ENCODE assay signal across 1 mouse cellular context in the genomic region with DNA sequence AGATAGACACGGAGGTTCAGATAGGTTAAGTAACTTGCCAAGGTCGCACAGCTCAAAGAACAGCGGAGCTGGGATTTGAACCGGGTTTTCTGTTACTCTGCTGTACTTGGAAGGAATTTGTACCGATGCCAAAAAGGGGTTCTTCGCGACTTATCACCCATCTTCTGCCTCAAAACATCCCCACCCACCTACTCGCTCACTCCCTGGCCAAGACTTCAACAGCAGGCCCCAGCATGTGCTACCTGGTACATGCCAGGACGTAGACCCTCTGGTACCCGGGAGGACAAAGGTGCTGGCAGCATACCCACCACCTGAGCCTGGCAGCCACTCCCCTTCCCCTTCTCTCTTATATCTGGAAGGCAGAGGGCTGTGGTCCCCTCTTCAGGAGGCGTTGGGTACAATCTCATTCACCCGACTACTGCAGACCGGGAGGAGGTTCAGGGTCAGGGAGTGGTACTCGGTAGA.
TF ChIP-seq lines count a peak whose summit lies in the region.

No protein-coding gene starts in this region.

TF ChIP-seq in MEL, 35 proteins besides CTCF, POLR2A, EP300 and RAD21 (continued from another document):
- TF ChIP-seq GABPA (IDR thresholded peaks at IDR 0.05; ENCODE audit: low read depth, low read length) (no peak), NELFE (IDR thresholded peaks at IDR 0.05; ENCODE audit: low read depth, low read length) (no peak), BHLHE40 (IDR thresholded peaks at IDR 0.05; ENCODE audit: borderline replicate concordance, low read depth, low read length) (0 out of 2 replicates have a peak, but pooled peaks have one; percentile 12), SMC3 (IDR thresholded peaks at IDR 0.05; ENCODE audit: low read depth, low read length) (no peak), CHD1 (IDR thresholded peaks at IDR 0.05; ENCODE audit: low read depth, low read length) (no peak), RCOR1 (IDR thresholded peaks at IDR 0.05; ENCODE audit: low read depth, low read length) (no peak), SIN3A (IDR thresholded peaks at IDR 0.05; ENCODE audit: low read length) (peak; percentile 69), USF2 (IDR thresholded peaks at IDR 0.05; ENCODE audit: borderline replicate concordance in 1 of 2, insufficient read depth in 1 of 2, low read depth in 1 of 2, low read length in 2 of 2) (no peak), USF1 (IDR thresholded peaks at IDR 0.05; ENCODE audit: low read depth, low read length) (no peak), ZKSCAN1 (IDR thresholded peaks at IDR 0.05; ENCODE audit: low read depth, low read length) (no peak), ZC3H11A (IDR thresholded peaks at IDR 0.05; ENCODE audit: low read depth, low read length) (no peak), TCF12 (IDR thresholded peaks at IDR 0.05; ENCODE audit: low read depth, low read length) (no peak), ZNF384 (IDR thresholded peaks at IDR 0.05; ENCODE audit: low read depth, low read length) (no peak), JUND (IDR thresholded peaks at IDR 0.05; ENCODE audit: low read depth, low read length) (no peak), ETS1 (IDR thresholded peaks at IDR 0.05; ENCODE audit: low read depth, low read length) (0 out of 2 replicates have a peak, but pooled peaks have one; percentile 29), MXI1 (IDR thresholded peaks at IDR 0.05; ENCODE audit: low read depth, low read length) (peak; percentile 76), UBTF (IDR thresholded peaks at IDR 0.05; ENCODE audit: borderline replicate concordance, insufficient read depth, low read depth, low read length) (no peak)
